Mouse (Mus musculus) intestine, embryonic 15.5 days (tissue): Measurements from ENCODE around the gene Cct5. TPM values are rescaled to one million over a fixed set of nuclear protein-coding genes. Genes with fewer than 3 reads are reported as not detected.
A peak's percentile ranks its signal among the peaks of the same experiment; 100 is the strongest.
"Not testable (repeated sequence)": the region's sequence is repeated elsewhere in the genome, so short reads cannot be mapped to it uniquely, and the experiment has no call there.

ENCODE experiments used
- ATAC-seq: fragments of 200-750 bp; cut with Nextera tagmentation; 2 replicates; pipeline ENCODE4 v1.8.0; 2017; ENCODE audit warnings: moderate TSS enrichment, moderate library complexity
- H3K27ac ChIP-seq: fragments of 300-500 bp; sonication (generic); 2 replicates; pipeline ENCODE4 v1.5.1; 2015; ENCODE audit warnings: mild to moderate bottlenecking, inconsistent platforms
- H3K27me3 ChIP-seq: fragments of 300-500 bp; sonication (generic); replicated peaks from 2 replicates; pipeline ENCODE4 v1.6.1; 2015; ENCODE audit warnings: inconsistent platforms
- H3K36me3 ChIP-seq: fragments of 300-500 bp; sonication (generic); 2 replicates; pipeline ENCODE4 v1.6.1; 2015; ENCODE audit warnings: inconsistent platforms
- H3K4me1 ChIP-seq: fragments of 300-500 bp; sonication (generic); replicated peaks from 2 replicates; pipeline ENCODE4 v1.6.1; 2015; ENCODE audit warnings: inconsistent platforms
- H3K4me2 ChIP-seq: fragments of 300-500 bp; sonication (generic); replicated peaks from 2 replicates; pipeline ENCODE4 v1.6.1; 2015; ENCODE audit warnings: mild to moderate bottlenecking, inconsistent platforms
- H3K4me3 ChIP-seq: fragments of 300-500 bp; sonication (generic); replicated peaks from 2 replicates; pipeline ENCODE4 v1.5.1; 2015; ENCODE audit warnings: inconsistent platforms
- H3K9ac ChIP-seq: fragments of 300-500 bp; sonication (generic); 2 replicates; pipeline ENCODE4 v1.6.1; 2015; ENCODE audit warnings: inconsistent platforms
- H3K9me3 ChIP-seq: fragments of 300-500 bp; sonication (generic); 2 replicates; pipeline ENCODE4 v1.6.1; 2016; ENCODE audit warnings: inconsistent platforms
- WGBS: fragments of 180-500 bp; shearing (Covaris S2); methylation state at CpG from one replicate; pipeline ENCODE4 v1.1.7; 2015; 5-methylcytosine and 5-hydroxymethylcytosine counted together
- polyA plus RNA-seq: library from polyadenylated mRNA; unstranded; fragments of >200 nt; fragmentation: Nextera tagmentation; extraction: Ambion mirVana; gene quantifications from 2 replicates; pipeline ENCODE4 v1.2.1, GENCODE M21; 2015

The Cct5 gene
- polyA plus RNA-seq, 1 experiment from 2014 or later, result 508 TPM

- Histone ChIP-seq H3K4me1 (peaks cover 9% of the 10 kb centered on the region), H3K4me3 (no peak overlapping the region), H3K9ac (no peak overlapping the region), H3K27me3 (no peaks in the 10 kb centered on the region), H3K27ac (no peak overlapping the region), H3K36me3 (peaks cover 47% of the 10 kb centered on the region), H3K4me2 (no peak overlapping the region), H3K9me3 (no peaks in the 10 kb centered on the region)
- no peak for ATAC-seq
- WGBS, result 64% methylated on average over 7 of the region's 7 CpGs
Observed at GRCm38 (mm10) chr15:31595651-31596050, 6.0 kb downstream of the Cct5 start.

- Histone ChIP-seq H3K27ac (no peak overlapping the region), H3K4me3 (no peak overlapping the region), H3K9me3 (no peaks in the 10 kb centered on the region), H3K27me3 (no peaks in the 10 kb centered on the region), H3K4me1 (0 out of 2 replicates have a peak, but pooled peaks cover 2% of the 10 kb centered on the region), H3K4me2 (no peak overlapping the region), H3K9ac (no peak overlapping the region), H3K36me3 (peaks cover 57% of the 10 kb centered on the region)
- no peak for ATAC-seq
- 82% methylated on average over 14 of the region's 14 CpGs for WGBS
Observed at GRCm38 (mm10) chr15:31594260-31594659, 7.3 kb downstream of the Cct5 start.

- no peak overlapping the region for H3K4me3 ChIP-seq
- no peak overlapping the region for H3K9ac ChIP-seq
- 78% methylated on average over 8 of the region's 8 CpGs for WGBS
- H3K27me3 ChIP-seq, result no peaks in the 10 kb centered on the region
- no peak overlapping the region for H3K4me2 ChIP-seq
- no peak overlapping the region for H3K27ac ChIP-seq
- H3K4me1 ChIP-seq, result no peaks in the 10 kb centered on the region
- peaks cover 61% of the 10 kb centered on the region for H3K36me3 ChIP-seq
- ATAC-seq, result no peak
- H3K9me3 ChIP-seq, result no peaks in the 10 kb centered on the region
Observed at GRCm38 (mm10) chr15:31592531-31592930, 9.1 kb downstream of the Cct5 start.

GRCm38 (mm10) chr15:31590176-31590575 lies 11.4 kb downstream of the Cct5 start:
- no peak overlapping the region for H3K4me2 ChIP-seq
- no peak for ATAC-seq
- no peaks in the 10 kb centered on the region for H3K9me3 ChIP-seq
- H3K36me3 ChIP-seq, result peaks cover 56% of the 10 kb centered on the region
- H3K4me1 ChIP-seq, result no peaks in the 10 kb centered on the region
- no peak overlapping the region for H3K9ac ChIP-seq
- no peaks in the 10 kb centered on the region for H3K27me3 ChIP-seq
- WGBS, result 92% methylated on average over 5 of the region's 5 CpGs
- H3K4me3 ChIP-seq, result no peak overlapping the region
- no peak overlapping the region for H3K27ac ChIP-seq

- H3K27me3 ChIP-seq, result no peaks in the 10 kb centered on the region
- WGBS, result 52% methylated on average over 8 of the region's 8 CpGs
- H3K4me3 ChIP-seq, result no peak overlapping the region
- H3K9me3 ChIP-seq, result no peaks in the 10 kb centered on the region
- no peak; the same call in 1 of the 2 replicates for ATAC-seq
- H3K4me1 ChIP-seq, result no peaks in the 10 kb centered on the region
- H3K36me3 ChIP-seq, result peaks cover 45% of the 10 kb centered on the region
- no peak overlapping the region for H3K9ac ChIP-seq
- no peak overlapping the region for H3K4me2 ChIP-seq
- no peak overlapping the region for H3K27ac ChIP-seq
Observed at GRCm38 (mm10) chr15:31588989-31589640, 12.5 kb downstream of the Cct5 start.

GRCm38 (mm10) chr15:31587789-31588188 lies 13.8 kb downstream of the Cct5 start:
- H3K4me2 ChIP-seq, result no peak overlapping the region
- no peaks in the 10 kb centered on the region for H3K4me1 ChIP-seq
- no peaks in the 10 kb centered on the region for H3K9me3 ChIP-seq
- H3K4me3 ChIP-seq, result no peak overlapping the region
- 58% methylated on average over 2 of the region's 2 CpGs for WGBS
- peaks cover 32% of the 10 kb centered on the region for H3K36me3 ChIP-seq
- ATAC-seq, result no peak
- H3K27me3 ChIP-seq, result no peaks in the 10 kb centered on the region
- no peak overlapping the region for H3K27ac ChIP-seq
- H3K9ac ChIP-seq, result no peak overlapping the region

GRCm38 (mm10) chr15:31586519-31586918 lies 15.1 kb downstream of the Cct5 start:
- Histone ChIP-seq H3K4me1 (no peaks in the 10 kb centered on the region), H3K9me3 (no peaks in the 10 kb centered on the region), H3K36me3 (peaks cover 19% of the 10 kb centered on the region; the same call in 1 of the 2 replicates), H3K27me3 (no peaks in the 10 kb centered on the region), H3K4me2 (no peak overlapping the region), H3K4me3 (no peak overlapping the region), H3K9ac (no peak overlapping the region), H3K27ac (no peak overlapping the region)
- peak; percentile 55 for ATAC-seq
- WGBS, result 9% methylated on average over 4 of the region's 4 CpGs

GRCm38 (mm10) chr15:31586088-31586487 lies 15.5 kb downstream of the Cct5 start:
- Histone ChIP-seq H3K36me3 (peaks cover 18% of the 10 kb centered on the region; the same call in 1 of the 2 replicates), H3K9me3 (no peaks in the 10 kb centered on the region), H3K4me3 (no peak overlapping the region), H3K27ac (no peak overlapping the region), H3K27me3 (no peaks in the 10 kb centered on the region), H3K4me2 (no peak overlapping the region), H3K4me1 (no peaks in the 10 kb centered on the region), H3K9ac (no peak overlapping the region)
- 77% methylated on average over 5 of the region's 5 CpGs for WGBS
- no peak for ATAC-seq

- H3K4me2 ChIP-seq, result no peak overlapping the region
- no peak overlapping the region for H3K27ac ChIP-seq
- H3K36me3 ChIP-seq, result peaks cover 10% of the 10 kb centered on the region; the same call in 1 of the 2 replicates
- no peak overlapping the region for H3K4me3 ChIP-seq
- no peak for ATAC-seq
- H3K9ac ChIP-seq, result no peak overlapping the region
- H3K4me1 ChIP-seq, result no peaks in the 10 kb centered on the region
- 86% methylated on average over 7 of the region's 7 CpGs for WGBS
- no peaks in the 10 kb centered on the region for H3K9me3 ChIP-seq
- H3K27me3 ChIP-seq, result no peaks in the 10 kb centered on the region
Observed at GRCm38 (mm10) chr15:31585238-31585637, 16.4 kb downstream of the Cct5 start.

GRCm38 (mm10) chr15:31583304-31584085 lies 18.1 kb downstream of the Cct5 start:
- Histone ChIP-seq H3K27me3 (no peaks in the 10 kb centered on the region), H3K9ac (no peak overlapping the region), H3K4me2 (no peak overlapping the region), H3K9me3 (no peaks in the 10 kb centered on the region), H3K36me3 (no peaks in the 10 kb centered on the region), H3K4me1 (no peaks in the 10 kb centered on the region), H3K4me3 (no peak overlapping the region), H3K27ac (no peak overlapping the region)
- no peak for ATAC-seq
- WGBS, result 85% methylated on average over 13 of the region's 13 CpGs

GRCm38 (mm10) chr15:31581086-31581485 lies 20.5 kb downstream of the Cct5 start:
- not testable (repeated sequence) for H3K4me1 ChIP-seq, H3K4me3 ChIP-seq, H3K27me3 ChIP-seq, ATAC-seq, H3K9ac ChIP-seq, H3K36me3 ChIP-seq, H3K27ac ChIP-seq, H3K9me3 ChIP-seq, H3K4me2 ChIP-seq
- 81% methylated on average over 2 of the region's 2 CpGs for WGBS

- Histone ChIP-seq H3K27me3 (no peaks in the 10 kb centered on the region), H3K9me3 (no peaks in the 10 kb centered on the region), H3K4me2 (no peak overlapping the region), H3K4me3 (no peak overlapping the region), H3K27ac (no peak overlapping the region), H3K4me1 (no peaks in the 10 kb centered on the region), H3K36me3 (no peaks in the 10 kb centered on the region), H3K9ac (no peak overlapping the region)
- WGBS, result 76% methylated on average over 5 of the region's 5 CpGs
- no peak for ATAC-seq
Observed at GRCm38 (mm10) chr15:31576076-31576475, 25.5 kb downstream of the Cct5 start.

GRCm38 (mm10) chr15:31573692-31574091 lies 27.9 kb downstream of the Cct5 start:
- no peaks in the 10 kb centered on the region for H3K27me3 ChIP-seq

More at GRCm38 (mm10) chr15:31573692-31574091, 27.9 kb downstream of the Cct5 start:
- Histone ChIP-seq H3K4me1 (peaks cover 6% of the 10 kb centered on the region), H3K9ac (no peak overlapping the region), H3K4me3 (no peak overlapping the region), H3K36me3 (no peaks in the 10 kb centered on the region), H3K27ac (no peak overlapping the region), H3K4me2 (no peak overlapping the region), H3K9me3 (no peaks in the 10 kb centered on the region)
- no peak for ATAC-seq
